ENCODE assay signal across 29 mouse cellular contexts in genomic region chr14:67545036-67545435, GRCm38 (mm10).
DNase-seq lines count a peak whose midpoint lies in the region; ATAC-seq lines count a peak whose summit lies in the region.
"Had no signal": no experiment of that assay in that cellular context is flagged by ENCODE, and none has a peak within 500 bp of the region (broad histone marks: within the 10 kb centered on the region; RNA-seq: fewer than 3 reads in every experiment).

No protein-coding gene starts in this region.

- no peak overlapping the region for H3K4me2 ChIP-seq in heart, embryonic 11.5 days
- H3K4me2 ChIP-seq: hindbrain, embryonic 13.5 days; liver, embryonic 13.5 days; midbrain, embryonic 13.5 days; neural tube, embryonic 13.5 days had no signal

- DNase-seq in gastrocnemius, postnatal 25 days, result peak; percentile 24
- no peak for DNase-seq in gastrocnemius, postnatal 4 days (ENCODE audit: low spot score in 2 of 2)
- DNase-seq in heart, adult 9 months (ENCODE audit: low spot score in 2 of 2), result peak; percentile 28 to 67
- peak; percentile 9 to 29 for DNase-seq in heart, postnatal 14 days
- peak; percentile 35 for DNase-seq in mesoderm, embryonic 11.5 days (ENCODE audit: low read depth, low spot score)
- no peak for DNase-seq in thymus, postnatal 4 days
- DNase-seq: adrenal gland, adult 2 months; adrenal gland, postnatal 36 days; cerebellum, adult 8-10 months; cerebellum, postnatal 25 days; forebrain, postnatal 0 days; kidney, adult 8-10 months; kidney, postnatal 10 days; layer of hippocampus, adult 9-11 months; liver, embryonic 13.5 days; lung, adult 18-20 months; lung, postnatal 4 days; thymus, adult 2 months; thymus, postnatal 36 days had no signal

- no peak overlapping the region for H3K9ac ChIP-seq in heart, embryonic 11.5 days (ENCODE audit: low read depth, low read length)
- H3K9ac ChIP-seq: forebrain, postnatal 0 days; hindbrain, embryonic 13.5 days; liver, embryonic 13.5 days; midbrain, embryonic 13.5 days; neural tube, embryonic 13.5 days had no signal

- H3K27ac ChIP-seq in heart, embryonic 11.5 days (ENCODE audit: low read depth, low read length), result no peak overlapping the region
- H3K27ac ChIP-seq: hindbrain, embryonic 13.5 days; liver, embryonic 13.5 days; midbrain, embryonic 13.5 days; neural tube, embryonic 13.5 days had no signal

- intact Hi-C loops in heart, postnatal 14 days (cut with DNase I), result no loop called here

- 80% methylated on average over 5 of the region's 5 CpGs for WGBS in heart, embryonic 11.5 days (ENCODE audit: insufficient replicate concordance)

- no peaks in the 10 kb centered on the region for H3K36me3 ChIP-seq in heart, embryonic 11.5 days (ENCODE audit: control insufficient read depth, insufficient read depth, low read length)
- H3K36me3 ChIP-seq: hindbrain, embryonic 13.5 days; liver, embryonic 13.5 days; midbrain, embryonic 13.5 days; neural tube, embryonic 13.5 days had no signal

- no peak for ATAC-seq in heart, embryonic 11.5 days (replicated peaks; ENCODE audit: insufficient number of reproducible peaks, low FRiP score, low TSS enrichment)
- ATAC-seq: activated CD4-positive, CD25-positive, alpha-beta regulatory T cell, adult 4 months; forebrain, postnatal 0 days; intestine, embryonic 16.5 days; lung, postnatal 0 days; midbrain, embryonic 13.5 days had no signal

- no peaks in the 10 kb centered on the region for H3K4me1 ChIP-seq in heart, embryonic 11.5 days (ENCODE audit: control insufficient read depth, insufficient read depth, low read length)
- H3K4me1 ChIP-seq: liver, embryonic 13.5 days; megakaryocyte, embryonic 14.5 days had no signal

- peaks cover 7% of the 10 kb centered on the region for H3K9me3 ChIP-seq in heart, embryonic 11.5 days (replicated peaks; ENCODE audit: control insufficient read depth, low read length)

- H3K27me3 ChIP-seq in heart, embryonic 11.5 days (ENCODE audit: control insufficient read depth, insufficient read depth, low read length), result no peaks in the 10 kb centered on the region
- H3K27me3 ChIP-seq: CH12.LX; liver, embryonic 13.5 days; megakaryocyte, embryonic 14.5 days; midbrain, embryonic 13.5 days; neural tube, embryonic 13.5 days had no signal

- H3K4me3 ChIP-seq in heart, embryonic 11.5 days (ENCODE audit: low read depth, low read length), result no peak overlapping the region
- H3K4me3 ChIP-seq: erythroblast, embryonic 14.5 days; hindbrain, embryonic 13.5 days; liver, embryonic 13.5 days; megakaryocyte, embryonic 14.5 days; midbrain, embryonic 13.5 days; neural tube, embryonic 13.5 days had no signal

Comparison
In these comparisons a context has a peak if more than half of its experiments do, and no peak if none do; other contexts are left out.
1. DNase-seq: peak in gastrocnemius, postnatal 25 days (single experiment), heart, adult 9 months (2 of 2), heart, postnatal 14 days (2 of 2) and mesoderm, embryonic 11.5 days (single experiment); none in gastrocnemius, postnatal 4 days (0 of 2) and thymus, postnatal 4 days (single experiment).